Mouse (Mus musculus) myocyte (in vitro differentiated cells): ENCODE data around the gene Lrguk.

ENCODE experiments used
- E2F4 ChIP-seq: IDR thresholded peaks from one replicate; pipeline ENCODE4 v1.6.1; 2011; ENCODE audit warnings: mild to moderate bottlenecking, control low read depth, moderate library complexity; ENCODE audit not compliant: insufficient read depth
- MYOG ChIP-seq, 3 experiments: IDR thresholded peaks; one replicate each; pipeline ENCODE4 v1.6.1; 2011; ENCODE audit warnings: control low read depth in 2 of 3, low read depth in 2 of 3, mild to moderate bottlenecking in 2 of 3; ENCODE audit not compliant: insufficient read length in 2 of 3, control insufficient read depth in 1 of 3, insufficient read depth in 1 of 3
- POLR2A ChIP-seq: IDR thresholded peaks from one replicate; pipeline ENCODE4 v1.6.1; 2011; ENCODE audit warnings: low read depth, mild to moderate bottlenecking, control low read depth, moderate library complexity; ENCODE audit not compliant: insufficient read length
- POLR2AphosphoS2 ChIP-seq: IDR thresholded peaks from one replicate; pipeline ENCODE4 v1.6.1; 2011; ENCODE audit warnings: low read depth, control low read depth; ENCODE audit not compliant: insufficient read length
- TCF3 ChIP-seq: IDR thresholded peaks from one replicate; pipeline ENCODE4 v1.6.1; 2011; ENCODE audit warnings: low read depth, control low read depth; ENCODE audit not compliant: insufficient read length
- USF1 ChIP-seq: IDR thresholded peaks from one replicate; pipeline ENCODE4 v1.6.1; 2011; ENCODE audit warnings: low read depth, mild to moderate bottlenecking, control low read depth, moderate library complexity

- TF ChIP-seq POLR2A, result peak; percentile 59
- TF ChIP-seq E2F4, result no peak
- TF ChIP-seq TCF3, result no peak
- TF ChIP-seq USF1, result no peak
- TF ChIP-seq MYOG (IDR thresholded peaks at IDR 0.05; ENCODE audit: control insufficient read depth in 1 of 3, insufficient read depth in 1 of 3, insufficient read length in 2 of 3, low read depth in 2 of 3), result peak; percentile 10 to 72 (median 15)
- TF ChIP-seq POLR2AphosphoS2, result peak; percentile 58
These were observed 147.6 kb downstream of the Lrguk start, which contains the start of gene Slc35b4 for GRCm38 (mm10) chr6:34176864-34177247.
